Mouse (Mus musculus) A20 (cell line): ENCODE measurements around the gene Tmem273.
A peak's percentile ranks its signal among the peaks of the same experiment; 100 is the strongest.

Experiments
- DNase-seq: peaks from one replicate; pipeline ENCODE4 v3.0.0-alpha.2; 2011; ENCODE audit warnings: low read depth, low spot score

Gene Tmem273

DNA sequence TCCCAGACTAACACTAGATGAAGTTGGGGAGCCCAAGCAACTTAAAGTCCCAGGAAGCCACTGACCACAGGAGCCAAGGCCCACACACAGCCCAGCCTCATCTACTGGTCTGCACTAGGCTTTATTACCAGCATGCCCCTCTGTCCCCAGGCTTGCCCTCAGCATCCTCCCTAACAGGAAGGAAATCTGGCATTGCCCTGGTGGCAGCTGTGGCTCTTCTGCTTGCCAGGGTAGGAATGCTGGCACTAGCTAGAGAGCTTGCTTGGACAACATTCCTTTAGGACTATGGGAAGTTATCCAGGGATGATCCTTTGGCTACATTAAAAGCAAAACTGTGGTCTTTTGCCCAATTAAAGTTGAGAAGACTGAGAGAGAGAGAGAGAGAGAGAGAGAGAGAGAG, 24.3 kb downstream of the Tmem273 start:
- no peak for DNase-seq

- no peak for DNase-seq
Observed at GRCm38 (mm10) chr14:32812429-32812828, 26.7 kb downstream of the Tmem273 start.

- DNase-seq: no peak
Observed at GRCm38 (mm10) chr14:32814961-32815360, 29.2 kb downstream of the Tmem273 start.

- peak; percentile 14 for DNase-seq
Observed at GRCm38 (mm10) chr14:32816533-32816932, 30.8 kb downstream of the Tmem273 start.

DNA sequence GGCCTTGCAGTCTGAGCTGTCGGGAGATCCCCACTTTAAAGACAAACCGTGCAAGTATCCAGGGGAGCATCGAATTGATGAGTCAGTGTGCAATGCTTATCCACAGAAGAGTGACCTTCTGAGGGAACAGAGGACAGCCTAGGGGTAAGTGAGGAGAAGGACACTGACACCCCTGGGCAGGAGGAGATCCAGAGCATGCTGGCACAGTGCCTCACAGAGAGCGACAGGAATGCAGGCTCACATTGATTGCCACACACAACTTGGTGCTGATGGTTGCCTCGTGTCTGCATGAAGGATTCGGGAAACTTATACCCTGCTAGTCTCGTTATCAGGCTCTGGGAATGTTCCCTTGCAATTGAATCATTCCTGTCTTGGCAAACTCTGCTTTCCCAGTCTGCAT, 31.5 kb downstream of the Tmem273 start:
- no peak for DNase-seq

DNA sequence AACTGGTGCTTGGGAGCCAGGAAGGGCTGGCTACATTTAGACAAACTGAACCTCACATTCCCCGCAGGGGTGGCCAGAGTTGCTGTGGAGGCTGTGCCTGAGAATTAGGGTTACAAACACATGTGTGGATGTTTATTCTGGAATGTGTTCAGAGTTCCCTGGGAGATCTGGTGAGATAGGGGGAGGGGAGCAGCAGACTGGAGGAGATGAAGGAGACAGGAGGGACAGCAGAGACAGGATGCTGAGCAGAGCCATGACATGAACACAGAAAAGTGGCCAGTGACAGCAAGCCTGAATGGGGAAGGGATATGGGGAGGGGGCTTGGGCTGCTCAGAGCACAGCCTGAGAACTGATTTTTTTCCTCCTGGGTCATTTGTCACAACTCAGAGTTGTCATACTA, 33.5 kb downstream of the Tmem273 start:
- DNase-seq: no peak

DNA sequence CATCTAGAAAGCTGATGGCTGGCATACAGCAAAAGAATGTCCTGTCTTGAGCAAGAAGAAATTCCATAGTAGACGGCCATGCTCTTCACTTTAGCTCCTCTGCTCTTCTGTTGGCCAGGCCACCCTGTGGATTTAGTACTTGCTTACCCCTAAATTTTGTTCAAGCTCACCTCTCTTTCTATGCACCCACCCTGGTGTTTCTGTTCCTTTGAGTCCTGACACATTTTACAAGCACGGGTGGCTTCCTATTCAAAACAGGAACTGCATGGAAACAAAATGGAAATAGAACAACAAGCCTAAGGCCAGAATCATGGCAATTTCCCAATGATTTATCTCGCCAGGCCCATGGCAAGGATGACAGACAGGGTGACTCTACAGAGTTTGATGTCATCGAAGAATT, 37.0 kb downstream of the Tmem273 start:
- DNase-seq: no peak

DNA sequence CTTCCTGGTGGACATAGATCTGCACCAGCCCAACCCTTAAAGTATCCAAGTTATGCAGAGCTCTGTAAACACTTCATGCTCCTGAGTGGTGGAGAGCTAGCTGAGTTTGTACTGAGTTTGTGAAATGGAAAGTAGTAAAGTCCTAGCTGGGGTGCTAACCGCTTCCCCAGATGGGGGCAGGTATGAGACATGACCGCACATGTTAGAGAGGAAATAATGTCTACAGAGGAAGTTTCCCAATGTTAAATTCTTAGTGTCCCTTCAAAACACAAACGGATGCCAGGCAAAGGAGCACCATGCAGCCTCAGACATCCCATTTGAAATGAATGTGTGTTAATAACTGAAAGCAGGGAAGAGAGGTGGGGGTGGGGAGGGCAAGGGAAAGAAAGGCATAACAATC, 38.1 kb downstream of the Tmem273 start:
- no peak for DNase-seq

GRCm38 (mm10) chr14:32824267-32825150, 38.7 kb downstream of the Tmem273 start:
- DNase-seq: no peak

DNA sequence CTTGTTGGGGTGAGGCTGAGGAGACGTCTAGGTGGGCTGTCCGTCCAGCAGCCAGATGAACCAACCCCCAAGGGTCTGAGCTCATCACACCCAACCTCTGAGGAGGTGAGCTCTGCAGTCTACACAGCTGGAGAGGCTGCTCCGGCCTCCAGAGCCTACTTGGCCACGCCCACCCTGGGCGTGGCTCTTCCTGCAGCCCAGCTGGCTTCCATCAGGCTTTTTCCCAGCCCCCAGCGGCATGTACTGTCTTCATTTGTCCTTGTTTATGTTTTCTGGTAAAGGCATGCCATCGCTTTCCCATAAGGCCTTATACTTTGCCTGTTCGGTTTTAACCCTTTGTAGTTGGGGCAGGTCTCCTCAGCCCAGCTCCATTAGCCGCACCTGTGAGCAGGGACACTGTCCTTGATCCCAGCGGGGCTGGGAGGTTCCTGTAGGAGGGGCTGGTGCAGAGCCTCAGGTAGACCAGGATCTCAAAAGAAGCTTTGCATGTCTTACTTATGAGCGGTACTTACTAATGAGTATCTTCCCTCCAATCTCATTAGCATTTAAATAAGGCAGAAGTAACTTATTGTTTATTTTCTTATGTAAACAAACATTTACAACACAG, 39.8 kb downstream of the Tmem273 start:
- DNase-seq: no peak

GRCm38 (mm10) chr14:32827165-32827564, 41.4 kb downstream of the Tmem273 start:
- DNase-seq: no peak

DNA sequence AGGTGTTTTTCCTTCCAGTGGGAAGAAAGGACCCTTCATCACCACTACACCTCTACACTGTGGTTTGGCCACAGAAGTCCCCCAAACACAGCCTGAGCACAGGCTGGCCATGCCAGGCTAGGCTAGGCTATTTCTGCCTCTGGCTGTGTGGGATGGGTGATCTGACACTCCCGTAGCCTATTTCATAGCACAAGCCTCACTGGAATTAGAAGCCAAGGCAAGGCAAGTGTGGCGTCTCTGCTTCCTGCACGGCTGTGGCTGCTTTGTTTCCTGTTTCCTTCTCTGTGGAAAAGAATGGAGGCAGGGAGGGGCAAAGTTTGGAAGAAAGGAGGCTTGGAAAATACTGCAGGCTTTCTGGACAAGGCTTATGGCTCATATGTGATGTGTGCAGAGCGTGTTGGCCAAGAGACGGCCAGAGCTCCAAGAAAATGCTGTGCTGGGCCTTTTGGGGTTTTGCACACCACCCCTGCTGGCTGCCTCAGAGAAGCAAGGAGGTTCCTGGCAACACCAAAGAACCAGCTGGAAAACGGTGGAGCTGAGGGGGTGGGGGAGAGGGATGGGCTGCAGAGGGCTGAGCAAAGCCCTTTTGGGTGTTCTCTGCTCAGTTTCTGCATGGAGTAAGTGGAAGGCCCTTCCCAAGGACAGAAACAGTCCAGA, 42.4 kb downstream of the Tmem273 start:
- no peak for DNase-seq

GRCm38 (mm10) chr14:32833847-32834246, 48.1 kb downstream of the Tmem273 start, which contains the start of gene Fam170b:
Gene Fam170b (plus strand): TSS chr14:32833962.
- DNase-seq: no peak

- no peak for DNase-seq
Observed at GRCm38 (mm10) chr14:32835181-32835580, 49.4 kb downstream of the Tmem273 start.

GRCm38 (mm10) chr14:32835596-32835995, 49.8 kb downstream of the Tmem273 start:
- no peak for DNase-seq

- DNase-seq: no peak
Observed at GRCm38 (mm10) chr14:32836191-32836590, 50.4 kb downstream of the Tmem273 start.

DNA sequence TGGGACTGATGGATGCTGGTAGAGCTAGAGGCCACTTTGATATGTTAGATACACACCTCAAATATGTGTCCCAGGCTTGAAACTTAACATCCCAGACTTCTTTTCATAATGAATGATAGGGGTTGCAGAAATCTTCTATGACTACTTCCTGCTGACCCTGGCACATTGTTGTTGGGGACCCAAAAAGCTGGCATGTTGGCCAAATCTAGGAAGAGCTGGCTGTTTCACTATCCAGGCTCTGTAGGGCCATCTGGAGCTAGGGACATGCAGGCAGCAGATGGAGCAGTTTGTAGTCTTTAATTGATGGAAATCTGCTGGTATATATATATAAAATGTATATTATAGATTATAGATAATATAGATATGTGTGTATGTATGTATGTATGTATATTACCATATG, 56.3 kb downstream of the Tmem273 start:
- no peak for DNase-seq

DNA sequence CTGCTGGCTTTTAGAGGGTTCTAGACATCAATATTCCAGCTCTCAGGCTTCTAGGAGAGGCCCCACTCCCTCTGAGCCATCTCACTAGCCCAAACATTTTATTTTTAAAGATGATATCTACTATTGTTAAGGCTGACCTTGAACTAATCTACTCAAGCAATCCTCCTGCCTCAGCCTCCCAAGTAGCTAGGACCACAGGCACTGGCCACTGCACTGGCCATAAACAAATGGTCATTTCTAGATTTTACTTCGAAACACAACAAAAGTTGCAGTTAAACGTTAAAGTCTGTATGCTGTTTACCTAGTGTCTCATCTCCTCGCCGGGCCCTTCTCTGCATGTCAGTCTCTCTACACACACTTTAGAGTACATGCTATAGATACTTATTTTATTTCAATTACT, 68.3 kb downstream of the Tmem273 start:
- no peak for DNase-seq

GRCm38 (mm10) chr14:32856246-32856645, 70.5 kb downstream of the Tmem273 start:
- DNase-seq: no peak

GRCm38 (mm10) chr14:32856681-32857328, 71.0 kb downstream of the Tmem273 start, which contains the start of gene Vstm4:
Gene Vstm4 (plus strand): TSS chr14:32856756.
- DNase-seq: no peak

- no peak for DNase-seq
Observed at GRCm38 (mm10) chr14:32858361-32858760, 72.6 kb downstream of the Tmem273 start.

DNA sequence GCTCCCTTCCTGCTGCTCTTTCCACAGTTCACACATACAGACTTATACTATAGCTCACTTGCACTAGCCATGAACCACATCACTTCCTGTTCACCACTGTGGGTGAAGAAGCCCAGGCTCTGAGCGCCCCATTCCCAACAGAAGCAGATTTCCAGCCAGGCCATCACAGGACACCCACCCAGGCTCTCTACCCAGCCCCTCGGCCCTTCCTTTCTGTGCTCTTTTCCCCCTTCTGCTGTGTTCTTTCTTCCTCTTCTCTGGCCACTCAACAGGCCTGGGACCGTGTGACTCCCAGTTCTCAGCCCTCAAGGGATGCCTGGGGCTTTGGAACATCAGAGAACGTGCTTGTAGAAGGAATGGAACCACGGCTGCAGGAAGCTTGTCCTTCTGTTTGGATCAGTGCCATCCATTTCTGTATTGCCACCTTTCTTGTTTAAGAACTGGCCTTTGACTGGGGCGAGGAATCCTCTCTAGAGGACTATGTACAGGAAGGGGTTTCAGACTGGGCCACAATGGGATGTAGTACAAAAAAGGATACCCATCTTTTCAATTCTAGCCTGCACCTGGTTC, 73.3 kb downstream of the Tmem273 start:
- DNase-seq: no peak
